Mouse (Mus musculus) ES-E14 (cell line): ENCODE results near the gene A3galt2.

Source experiments
- HCFC1 ChIP-seq: IDR thresholded peaks from 2 replicates; pipeline ENCODE4 v1.6.1; 2012; ENCODE audit warnings: low read length, inconsistent platforms, borderline replicate concordance; ENCODE audit not compliant: insufficient read depth
- MAFK ChIP-seq: IDR thresholded peaks from 2 replicates; pipeline ENCODE4 v1.6.1; 2014; ENCODE audit warnings: mild to moderate bottlenecking, low read depth, low read length, inconsistent platforms; ENCODE audit not compliant: insufficient read depth
- ZC3H11A ChIP-seq: IDR thresholded peaks from 2 replicates; pipeline ENCODE4 v1.6.1; 2012; ENCODE audit warnings: low read depth, mild to moderate bottlenecking, inconsistent platforms, low read length, borderline replicate concordance
- ZNF384 ChIP-seq: IDR thresholded peaks from 2 replicates; pipeline ENCODE4 v1.6.1; 2012; ENCODE audit warnings: low read depth, low read length, inconsistent platforms

DNA sequence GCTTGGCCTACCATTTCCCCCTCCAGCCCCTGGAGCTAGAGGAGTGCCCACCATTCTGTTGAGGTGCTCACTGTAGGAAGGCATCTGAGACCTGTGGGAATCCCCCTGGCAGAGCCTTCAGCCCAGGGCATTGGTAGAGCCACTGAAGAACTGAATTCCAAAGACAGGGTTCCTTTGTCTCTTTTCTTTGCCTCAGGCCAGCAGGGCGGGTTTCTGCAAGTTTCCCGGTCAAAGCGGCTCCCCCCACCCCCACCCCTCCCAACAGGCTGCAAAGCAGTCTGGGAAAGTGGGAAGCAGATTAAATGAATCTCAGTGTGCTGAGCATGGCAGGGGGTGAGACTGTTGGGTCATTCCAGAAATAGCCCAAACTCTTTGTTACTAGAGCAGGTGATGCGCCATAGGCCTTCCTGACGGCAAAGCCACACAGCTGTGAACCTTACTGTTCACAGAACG, 18.0 kb upstream of the A3galt2 start:
- TF ChIP-seq ZNF384 (no peak), MAFK (no peak), ZC3H11A (no peak), HCFC1 (no peak)
